Mouse (Mus musculus): ENCODE data around the gene Cyp4v3. TPM values are rescaled to one million over a fixed set of nuclear protein-coding genes. Genes with fewer than 3 reads are reported as not detected.

Cyp4v3 gene
- polyA plus RNA-seq, 1 experiment from 2014 or later, result 3.5 TPM

DNA sequence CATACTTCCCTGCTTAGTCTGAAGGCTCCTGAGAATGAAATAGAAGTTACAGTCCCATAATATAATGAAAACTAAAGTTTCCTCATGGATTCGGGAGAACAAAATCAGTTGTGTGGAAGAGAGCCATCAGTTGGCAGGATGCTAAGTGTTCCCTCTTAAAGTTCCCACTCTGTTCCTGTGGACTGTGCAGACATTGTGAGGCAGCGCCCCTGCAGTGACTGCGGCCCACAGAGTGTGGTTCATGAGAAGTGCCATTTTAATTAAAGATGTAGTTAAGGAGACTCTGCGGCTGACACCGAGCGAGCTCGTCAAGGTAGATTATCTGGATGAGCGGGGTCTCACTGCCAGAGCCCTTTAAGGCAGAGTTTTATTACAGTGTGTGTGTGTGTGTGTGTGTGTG, 30.6 kb downstream of the Cyp4v3 start:
- ATAC-seq (ENCODE audit: low read depth) (no peak), DNase-seq (ENCODE audit: low spot score) (no peak)
- no peaks in the 10 kb centered on the region for H3K27me3 ChIP-seq (replicated peaks; ENCODE audit: control insufficient read depth, insufficient read depth, low read length)
- no peaks in the 10 kb centered on the region for H3K9me3 ChIP-seq (ENCODE audit: control insufficient read depth, low read length)
- H3K4me2 ChIP-seq (ENCODE audit: low read depth, low read length), result no peak overlapping the region
- no peak overlapping the region for H3K27ac ChIP-seq (replicated peaks; ENCODE audit: low read depth, low read length)
- H3K9ac ChIP-seq (ENCODE audit: low read depth, low read length), result no peak overlapping the region
- H3K4me3 ChIP-seq (ENCODE audit: low read depth, low read length), result no peak overlapping the region
- H3K36me3 ChIP-seq (ENCODE audit: control insufficient read depth, insufficient read depth, low read length), result no peaks in the 10 kb centered on the region
- WGBS, result 65% methylated on average over 8 of the region's 8 CpGs
- H3K4me1 ChIP-seq (ENCODE audit: control insufficient read depth, insufficient read depth, low read length), result no peaks in the 10 kb centered on the region

DNA sequence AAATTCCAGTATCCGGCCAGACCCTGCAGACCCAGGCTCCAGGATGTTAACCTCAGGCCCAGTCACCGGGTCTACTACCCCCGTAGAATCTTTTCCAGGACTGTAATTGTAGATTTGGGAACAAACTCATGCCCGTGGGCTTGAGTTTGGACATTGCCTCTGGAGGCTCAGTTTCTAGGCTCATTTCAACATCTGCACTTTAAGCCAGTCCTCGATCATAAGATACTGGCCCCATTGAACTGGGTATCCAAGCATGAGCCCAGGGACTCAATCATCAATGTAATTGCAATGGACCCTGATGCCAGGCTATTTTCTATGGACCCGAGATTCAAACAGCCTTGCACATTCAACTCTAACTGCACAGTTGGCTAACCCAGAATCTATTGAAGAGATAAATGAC, 37.7 kb downstream of the Cyp4v3 start:
- H3K27ac ChIP-seq (replicated peaks; ENCODE audit: low read depth, low read length), result no peak overlapping the region
- H3K9ac ChIP-seq (ENCODE audit: low read depth, low read length), result no peak overlapping the region
- no peaks in the 10 kb centered on the region for H3K36me3 ChIP-seq (ENCODE audit: control insufficient read depth, insufficient read depth, low read length)
- no peak overlapping the region for H3K4me3 ChIP-seq (ENCODE audit: low read depth, low read length)
- DNase-seq (ENCODE audit: low spot score) (no peak), ATAC-seq (ENCODE audit: low read depth) (no peak)
- H3K4me1 ChIP-seq (ENCODE audit: control insufficient read depth, insufficient read depth, low read length), result no peaks in the 10 kb centered on the region
- H3K27me3 ChIP-seq (replicated peaks; ENCODE audit: control insufficient read depth, insufficient read depth, low read length), result no peaks in the 10 kb centered on the region
- 88% methylated on average over 6 of the region's 6 CpGs for WGBS
- no peaks in the 10 kb centered on the region for H3K9me3 ChIP-seq (ENCODE audit: control insufficient read depth, low read length)
- H3K4me2 ChIP-seq (ENCODE audit: low read depth, low read length), result no peak overlapping the region

- Histone ChIP-seq H3K9ac (ENCODE audit: low read depth, low read length) (no peak within 1 kb of the TSS), H3K36me3 (ENCODE audit: control insufficient read depth, insufficient read depth, low read length) (no peaks in the 10 kb centered on the region), H3K9me3 (ENCODE audit: control insufficient read depth, low read length) (no peaks in the 10 kb centered on the region), H3K4me3 (ENCODE audit: low read depth, low read length) (no peak within 1 kb of the TSS), H3K4me2 (ENCODE audit: low read depth, low read length) (no peak within 1 kb of the TSS), H3K4me1 (ENCODE audit: control insufficient read depth, insufficient read depth, low read length) (no peaks in the 10 kb centered on the region), H3K27me3 (replicated peaks; ENCODE audit: control insufficient read depth, insufficient read depth, low read length) (no peaks in the 10 kb centered on the region), H3K27ac (replicated peaks; ENCODE audit: low read depth, low read length) (no peak within 1 kb of the TSS)
- DNase-seq (ENCODE audit: low spot score) (no peak), ATAC-seq (ENCODE audit: low read depth) (no peak)
- WGBS, result 87% methylated on average over 7 of the region's 7 CpGs
These were observed 38.3 kb downstream of the Cyp4v3 start, which contains the start of gene Klkb1 for GRCm38 (mm10) chr8:45294687-45295086. Klkb1 (minus strand) TSS chr8:45294859.

- Histone ChIP-seq H3K9me3 (ENCODE audit: control insufficient read depth, low read length) (no peaks in the 10 kb centered on the region), H3K36me3 (ENCODE audit: control insufficient read depth, insufficient read depth, low read length) (no peaks in the 10 kb centered on the region), H3K4me2 (ENCODE audit: low read depth, low read length) (no peak overlapping the region), H3K4me3 (ENCODE audit: low read depth, low read length) (no peak overlapping the region), H3K9ac (ENCODE audit: low read depth, low read length) (no peak overlapping the region), H3K27ac (replicated peaks; ENCODE audit: low read depth, low read length) (no peak overlapping the region), H3K27me3 (replicated peaks; ENCODE audit: control insufficient read depth, insufficient read depth, low read length) (no peaks in the 10 kb centered on the region), H3K4me1 (ENCODE audit: control insufficient read depth, insufficient read depth, low read length) (no peaks in the 10 kb centered on the region)
- DNase-seq (ENCODE audit: low spot score) (no peak), ATAC-seq (ENCODE audit: low read depth) (no peak)
- 84% methylated on average over 2 of the region's 2 CpGs for WGBS
These were observed 41.2 kb downstream of the Cyp4v3 start for GRCm38 (mm10) chr8:45291790-45292189.

GRCm38 (mm10) chr8:45281630-45282029, 51.4 kb downstream of the Cyp4v3 start:
- H3K27me3 ChIP-seq (replicated peaks; ENCODE audit: control insufficient read depth, insufficient read depth, low read length), result no peaks in the 10 kb centered on the region
- no peaks in the 10 kb centered on the region for H3K36me3 ChIP-seq (ENCODE audit: control insufficient read depth, insufficient read depth, low read length)

GRCm38 (mm10) chr8:45277453-45277852, 55.6 kb downstream of the Cyp4v3 start:
- Histone ChIP-seq H3K4me3 (ENCODE audit: low read depth, low read length) (no peak overlapping the region), H3K27ac (replicated peaks; ENCODE audit: low read depth, low read length) (no peak overlapping the region), H3K4me1 (ENCODE audit: control insufficient read depth, insufficient read depth, low read length) (no peaks in the 10 kb centered on the region), H3K9ac (ENCODE audit: low read depth, low read length) (no peak overlapping the region), H3K9me3 (ENCODE audit: control insufficient read depth, low read length) (no peaks in the 10 kb centered on the region), H3K4me2 (ENCODE audit: low read depth, low read length) (no peak overlapping the region), H3K36me3 (ENCODE audit: control insufficient read depth, insufficient read depth, low read length) (no peaks in the 10 kb centered on the region), H3K27me3 (replicated peaks; ENCODE audit: control insufficient read depth, insufficient read depth, low read length) (no peaks in the 10 kb centered on the region)
- ATAC-seq (ENCODE audit: low read depth), result peak; percentile 88
- peak; percentile 53 for DNase-seq (ENCODE audit: low spot score)
- WGBS, result 56% methylated on average over 3 of the region's 3 CpGs

More at GRCm38 (mm10) chr8:45281630-45282029, 51.4 kb downstream of the Cyp4v3 start:
- H3K27ac ChIP-seq (replicated peaks; ENCODE audit: low read depth, low read length), result no peak overlapping the region
- no peak overlapping the region for H3K4me2 ChIP-seq (ENCODE audit: low read depth, low read length)
- H3K9ac ChIP-seq (ENCODE audit: low read depth, low read length), result no peak overlapping the region
- H3K4me3 ChIP-seq (ENCODE audit: low read depth, low read length), result no peak overlapping the region
- DNase-seq (ENCODE audit: low spot score) (no peak), ATAC-seq (ENCODE audit: low read depth) (no peak)
- no peaks in the 10 kb centered on the region for H3K4me1 ChIP-seq (ENCODE audit: control insufficient read depth, insufficient read depth, low read length)
- WGBS, result 68% methylated on average over 8 of the region's 8 CpGs
- H3K9me3 ChIP-seq (ENCODE audit: control insufficient read depth, low read length), result no peaks in the 10 kb centered on the region

- H3K4me2 ChIP-seq (ENCODE audit: low read depth, low read length), result no peak overlapping the region
- ATAC-seq (ENCODE audit: low read depth) (no peak), DNase-seq (ENCODE audit: low spot score) (no peak)
- H3K4me3 ChIP-seq (ENCODE audit: low read depth, low read length), result no peak overlapping the region
- no peaks in the 10 kb centered on the region for H3K27me3 ChIP-seq (replicated peaks; ENCODE audit: control insufficient read depth, insufficient read depth, low read length)
- no peak overlapping the region for H3K9ac ChIP-seq (ENCODE audit: low read depth, low read length)
- no peak overlapping the region for H3K27ac ChIP-seq (replicated peaks; ENCODE audit: low read depth, low read length)
- no peaks in the 10 kb centered on the region for H3K4me1 ChIP-seq (ENCODE audit: control insufficient read depth, insufficient read depth, low read length)
- H3K9me3 ChIP-seq (ENCODE audit: control insufficient read depth, low read length), result no peaks in the 10 kb centered on the region
- 77% methylated on average over 4 of the region's 4 CpGs for WGBS
- H3K36me3 ChIP-seq (ENCODE audit: control insufficient read depth, insufficient read depth, low read length), result no peaks in the 10 kb centered on the region
These were observed 58.7 kb downstream of the Cyp4v3 start for GRCm38 (mm10) chr8:45274317-45274716.

GRCm38 (mm10) chr8:45269056-45269455, 64.0 kb downstream of the Cyp4v3 start:
- ATAC-seq (ENCODE audit: low read depth), result no peak
- no peaks in the 10 kb centered on the region for H3K36me3 ChIP-seq (ENCODE audit: control insufficient read depth, insufficient read depth, low read length)
- H3K4me1 ChIP-seq (ENCODE audit: control insufficient read depth, insufficient read depth, low read length), result no peaks in the 10 kb centered on the region
- H3K27ac ChIP-seq (replicated peaks; ENCODE audit: low read depth, low read length), result no peak overlapping the region
- no peak overlapping the region for H3K4me2 ChIP-seq (ENCODE audit: low read depth, low read length)
- no peak for DNase-seq (ENCODE audit: low spot score)
- H3K9me3 ChIP-seq (ENCODE audit: control insufficient read depth, low read length), result no peaks in the 10 kb centered on the region
- no peak overlapping the region for H3K9ac ChIP-seq (ENCODE audit: low read depth, low read length)
- no peaks in the 10 kb centered on the region for H3K27me3 ChIP-seq (replicated peaks; ENCODE audit: control insufficient read depth, insufficient read depth, low read length)
- H3K4me3 ChIP-seq (ENCODE audit: low read depth, low read length), result no peak overlapping the region

DNA sequence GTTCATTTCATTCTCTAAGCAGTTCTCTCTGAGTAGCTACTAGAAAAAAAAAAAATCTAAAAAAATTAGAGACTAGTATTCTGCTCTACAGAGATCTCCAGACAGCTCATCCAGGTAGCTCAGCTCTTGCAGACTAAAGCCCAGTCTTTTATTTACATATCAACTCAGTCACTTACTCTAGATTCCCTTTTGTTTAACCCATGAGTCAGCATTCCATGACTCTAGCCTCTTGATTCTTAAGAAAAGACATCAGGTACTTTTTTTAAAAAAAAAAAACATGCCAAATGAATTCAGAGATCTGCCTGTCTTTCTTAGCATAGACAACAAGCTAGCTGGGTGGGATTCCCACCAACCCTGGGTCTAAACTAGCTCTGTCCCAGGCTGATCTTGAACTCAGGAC, 64.5 kb downstream of the Cyp4v3 start:
- H3K4me2 ChIP-seq (ENCODE audit: low read depth, low read length), result no peak overlapping the region
- H3K4me3 ChIP-seq (ENCODE audit: low read depth, low read length), result no peak overlapping the region
- no peak for DNase-seq (ENCODE audit: low spot score)
- no peaks in the 10 kb centered on the region for H3K9me3 ChIP-seq (ENCODE audit: control insufficient read depth, low read length)
- H3K27me3 ChIP-seq (replicated peaks; ENCODE audit: control insufficient read depth, insufficient read depth, low read length), result no peaks in the 10 kb centered on the region
- no peak for ATAC-seq (ENCODE audit: low read depth)
- H3K27ac ChIP-seq (replicated peaks; ENCODE audit: low read depth, low read length), result no peak overlapping the region
- no peaks in the 10 kb centered on the region for H3K36me3 ChIP-seq (ENCODE audit: control insufficient read depth, insufficient read depth, low read length)
- no peak overlapping the region for H3K9ac ChIP-seq (ENCODE audit: low read depth, low read length)
- no peaks in the 10 kb centered on the region for H3K4me1 ChIP-seq (ENCODE audit: control insufficient read depth, insufficient read depth, low read length)

All from embryonic facial prominence, embryonic 14.5 days (tissue).